Mouse (Mus musculus): ENCODE results near the gene Pax4. TPM values are rescaled to one million over a fixed set of nuclear protein-coding genes. Genes with fewer than 3 reads are reported as not detected.

The Pax4 gene
- polyA plus RNA-seq, 1 experiment from 2014 or later, result 0.26 TPM

DNA sequence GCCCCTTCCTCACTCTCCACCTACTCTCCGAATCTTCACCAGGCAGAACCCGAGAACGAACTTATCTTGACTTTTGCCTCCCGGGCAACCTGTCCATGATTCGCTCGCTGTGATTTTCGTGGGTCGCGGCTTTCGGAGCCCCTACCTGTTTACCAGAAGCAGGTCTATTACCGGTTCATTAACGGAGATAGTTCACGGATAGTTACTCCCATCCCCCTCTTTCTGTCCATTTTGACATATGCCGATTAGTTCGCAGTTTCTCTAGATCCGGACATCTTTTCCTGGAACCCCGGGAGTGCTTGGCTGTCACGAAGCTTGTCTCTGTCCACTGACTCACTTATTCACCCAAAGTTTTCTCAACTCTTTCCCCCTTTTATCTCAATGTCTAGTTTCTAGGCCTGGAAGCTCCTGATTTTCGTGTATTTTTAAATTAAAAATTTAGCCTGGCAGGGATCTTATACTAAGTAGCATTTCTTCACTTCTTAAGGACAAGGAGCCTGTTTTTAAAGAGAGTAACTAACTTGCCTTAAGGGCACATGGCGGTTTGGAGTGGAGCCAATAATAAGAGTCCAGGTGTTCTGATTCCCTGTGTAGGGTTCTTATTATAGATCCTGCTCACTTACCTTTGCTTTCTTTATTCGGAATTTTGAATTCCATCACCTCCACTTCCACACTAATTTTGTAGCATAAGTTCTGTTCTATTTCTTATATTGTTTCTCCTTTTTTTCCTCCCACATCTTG is 31.8 kb upstream of the Pax4 start:
- Histone ChIP-seq H3K9ac (ENCODE audit: low read depth, low read length) (peak overlapping the region; percentile 90), H3K27me3 (replicated peaks; ENCODE audit: control insufficient read depth, insufficient read depth, low read length) (no peaks in the 10 kb centered on the region), H3K4me2 (peak overlapping the region; percentile 70), H3K27ac (ENCODE audit: low read depth, low read length) (peak overlapping the region; percentile 86), H3K36me3 (ENCODE audit: control insufficient read depth, insufficient read depth, low read length) (peaks cover 7% of the 10 kb centered on the region; the same call in 1 of the 2 replicates), H3K4me3 (ENCODE audit: low read depth, low read length) (peak overlapping the region; percentile 88), H3K9me3 (ENCODE audit: control insufficient read depth, low read length) (no peaks in the 10 kb centered on the region), H3K4me1 (replicated peaks; ENCODE audit: control insufficient read depth, insufficient read depth, low read length) (peaks cover 32% of the 10 kb centered on the region)
- ATAC-seq (replicated peaks; ENCODE audit: low FRiP score), result no peak
- DNase-seq (ENCODE audit: low spot score), result no peak
- 5% methylated on average over 21 of the region's 21 CpGs for WGBS

DNA sequence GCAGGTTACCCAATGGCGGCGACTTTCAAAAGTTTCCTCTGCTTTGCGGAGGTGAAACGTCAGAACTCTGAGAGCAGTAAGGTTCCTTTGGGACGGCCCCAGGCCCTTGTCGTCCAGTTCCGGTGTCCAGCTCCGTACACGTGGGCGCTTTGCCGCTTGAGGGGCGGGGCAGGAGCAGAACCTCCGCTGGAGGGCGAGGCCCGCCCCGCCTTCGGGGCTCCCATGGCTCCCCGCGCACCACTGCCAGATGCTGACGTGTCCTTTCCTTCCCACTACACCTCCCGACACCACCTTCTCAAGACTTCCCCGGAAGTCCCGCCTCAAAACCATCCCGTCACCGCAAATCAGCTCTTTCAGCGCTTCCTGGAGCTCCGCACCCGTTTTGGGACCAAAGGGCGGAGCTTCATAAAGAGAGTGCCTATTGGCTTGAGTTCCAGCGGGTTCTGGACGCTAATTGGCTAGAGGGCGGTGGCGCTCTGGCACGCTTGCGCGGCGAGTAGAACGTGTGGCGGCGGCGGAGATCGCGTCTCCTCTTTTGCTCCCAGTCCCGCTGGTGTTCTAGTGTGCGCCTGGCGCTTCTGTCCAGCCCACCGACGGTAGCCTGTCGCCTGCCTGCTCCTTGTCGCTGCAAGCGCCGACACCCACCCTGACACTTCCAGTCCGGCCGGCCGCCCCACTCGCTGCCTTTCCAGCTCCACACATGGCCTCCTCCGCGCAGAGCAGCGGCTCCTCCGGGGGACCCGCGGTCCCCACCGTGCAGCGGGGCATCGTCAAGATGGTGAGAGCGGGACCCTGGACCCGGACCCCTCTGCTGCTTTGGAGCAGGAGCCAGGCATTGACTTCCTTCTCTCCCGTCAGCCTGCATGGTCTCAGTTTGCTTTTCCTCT is 31.0 kb upstream of the Pax4 start:
- peak; percentile 98 for ATAC-seq (replicated peaks; ENCODE audit: low FRiP score)
- Histone ChIP-seq H3K27ac (ENCODE audit: low read depth, low read length) (peak overlapping the region; percentile 86), H3K9ac (ENCODE audit: low read depth, low read length) (peak overlapping the region; percentile 90), H3K9me3 (ENCODE audit: control insufficient read depth, low read length) (no peaks in the 10 kb centered on the region), H3K4me2 (peak overlapping the region; percentile 94), H3K4me3 (ENCODE audit: low read depth, low read length) (peak overlapping the region; percentile 88), H3K36me3 (ENCODE audit: control insufficient read depth, insufficient read depth, low read length) (peaks cover 7% of the 10 kb centered on the region; the same call in 1 of the 2 replicates), H3K4me1 (replicated peaks; ENCODE audit: control insufficient read depth, insufficient read depth, low read length) (peaks cover 28% of the 10 kb centered on the region), H3K27me3 (replicated peaks; ENCODE audit: control insufficient read depth, insufficient read depth, low read length) (no peaks in the 10 kb centered on the region)
- 0% methylated on average over 68 of the region's 68 CpGs for WGBS
- peak; percentile 95 for DNase-seq (ENCODE audit: low spot score)

DNA sequence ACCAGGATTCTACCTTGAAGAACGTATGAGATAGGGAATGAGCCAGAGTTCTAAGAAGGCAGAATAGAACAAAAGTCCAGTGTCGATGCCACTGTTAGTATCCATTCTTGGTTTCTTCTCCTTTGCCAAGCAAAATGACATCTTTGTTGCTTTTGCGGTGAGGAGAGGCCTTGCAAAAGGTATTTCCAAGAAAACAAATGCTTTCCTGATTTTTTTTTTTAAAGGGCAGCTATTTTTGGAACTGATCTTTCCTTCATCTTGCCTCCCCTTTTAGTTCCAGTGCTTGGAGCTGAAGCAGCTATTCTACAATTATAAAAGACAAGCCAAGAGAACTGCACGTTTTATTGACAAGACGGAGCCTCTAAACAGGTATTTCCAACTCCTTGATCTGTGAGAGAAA is 25.7 kb upstream of the Pax4 start, which contains the start of gene Snd1:
Gene Snd1 (plus strand): TSS at position 301 of the 400 bp plus-strand sequence.
- no peaks in the 10 kb centered on the region for H3K9me3 ChIP-seq (ENCODE audit: control insufficient read depth, low read length)
- H3K9ac ChIP-seq (ENCODE audit: low read depth, low read length), result no peak within 1 kb of the TSS
- no peak for ATAC-seq (replicated peaks; ENCODE audit: low FRiP score)
- no peaks in the 10 kb centered on the region; the same call in 1 of the 2 replicates for H3K4me1 ChIP-seq (replicated peaks; ENCODE audit: control insufficient read depth, insufficient read depth, low read length)
- H3K27me3 ChIP-seq (replicated peaks; ENCODE audit: control insufficient read depth, insufficient read depth, low read length), result no peaks in the 10 kb centered on the region
- no peaks in the 10 kb centered on the region for H3K36me3 ChIP-seq (ENCODE audit: control insufficient read depth, insufficient read depth, low read length)
- no peak within 1 kb of the TSS for H3K4me2 ChIP-seq
- H3K27ac ChIP-seq (ENCODE audit: low read depth, low read length), result no peak within 1 kb of the TSS
- no peak for DNase-seq (ENCODE audit: low spot score)
- WGBS, result 85% methylated on average over 5 of the region's 5 CpGs
- H3K4me3 ChIP-seq (ENCODE audit: low read depth, low read length), result no peak within 1 kb of the TSS

DNA sequence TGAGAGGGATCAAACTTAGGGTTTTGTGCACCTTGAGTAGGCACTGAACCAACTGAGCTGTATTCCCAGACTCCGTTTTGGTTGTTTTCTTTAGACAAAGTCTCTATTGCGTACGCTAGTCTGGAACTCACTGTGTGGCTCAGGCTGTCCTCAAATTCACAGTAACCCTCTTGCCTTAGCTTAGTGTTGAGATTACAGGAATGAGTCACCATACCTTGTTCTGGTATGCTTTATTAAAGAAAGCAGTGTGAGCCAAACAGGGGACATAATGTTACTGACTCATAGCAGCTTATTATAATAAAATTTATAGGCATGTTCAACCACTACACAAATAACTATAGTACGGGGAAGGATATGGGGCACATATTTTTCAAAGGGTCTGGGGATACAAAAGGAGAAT is 25.1 kb upstream of the Pax4 start:
- Histone ChIP-seq H3K9ac (ENCODE audit: low read depth, low read length) (no peak overlapping the region), H3K27me3 (replicated peaks; ENCODE audit: control insufficient read depth, insufficient read depth, low read length) (no peaks in the 10 kb centered on the region), H3K4me3 (ENCODE audit: low read depth, low read length) (no peak overlapping the region), H3K9me3 (ENCODE audit: control insufficient read depth, low read length) (no peaks in the 10 kb centered on the region), H3K27ac (ENCODE audit: low read depth, low read length) (no peak overlapping the region), H3K4me1 (replicated peaks; ENCODE audit: control insufficient read depth, insufficient read depth, low read length) (no peaks in the 10 kb centered on the region; the same call in 1 of the 2 replicates), H3K36me3 (ENCODE audit: control insufficient read depth, insufficient read depth, low read length) (no peaks in the 10 kb centered on the region), H3K4me2 (no peak overlapping the region)
- 86% methylated on average over 4 of the region's 4 CpGs for WGBS
- ATAC-seq (replicated peaks; ENCODE audit: low FRiP score) (no peak), DNase-seq (ENCODE audit: low spot score) (no peak)

DNA sequence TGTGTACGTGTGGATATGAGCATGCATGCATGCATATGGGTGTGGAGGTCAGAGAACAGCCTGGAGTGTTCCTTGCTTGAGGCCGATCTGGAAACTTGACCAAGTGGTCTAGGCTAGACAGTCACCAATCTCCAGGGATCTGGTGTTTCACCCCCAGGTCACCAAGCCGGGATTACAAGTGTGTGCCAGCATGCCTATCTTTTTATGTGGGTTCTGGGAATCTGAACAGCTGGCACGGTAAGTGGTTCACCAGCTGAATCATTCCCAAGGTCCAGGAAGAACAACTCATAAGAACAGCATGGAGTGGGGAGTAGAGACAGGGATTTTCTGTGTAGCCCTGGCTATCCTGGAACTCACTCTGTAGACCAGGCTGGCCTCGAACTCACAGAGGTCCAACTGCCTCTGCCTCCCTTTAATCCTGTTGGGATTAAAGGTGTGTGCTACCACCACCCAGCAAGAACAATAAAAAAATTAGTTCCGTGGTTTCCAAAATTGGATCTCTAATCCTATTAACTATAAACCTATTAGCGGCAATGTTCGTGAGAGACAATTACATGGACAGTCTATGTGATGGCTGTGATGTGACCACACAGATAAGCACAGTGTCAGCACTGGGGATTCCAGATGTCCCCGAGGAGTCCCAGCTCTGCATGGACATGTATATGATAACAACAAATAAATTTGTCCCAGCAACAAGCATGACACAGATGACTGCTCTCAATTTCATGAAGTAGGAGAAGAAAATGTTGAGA is 22.3 kb upstream of the Pax4 start:
- ATAC-seq (replicated peaks; ENCODE audit: low FRiP score), result no peak
- H3K27me3 ChIP-seq (replicated peaks; ENCODE audit: control insufficient read depth, insufficient read depth, low read length), result no peaks in the 10 kb centered on the region
- no peaks in the 10 kb centered on the region for H3K36me3 ChIP-seq (ENCODE audit: control insufficient read depth, insufficient read depth, low read length)
- H3K9me3 ChIP-seq (ENCODE audit: control insufficient read depth, low read length), result no peaks in the 10 kb centered on the region
- no peak overlapping the region for H3K9ac ChIP-seq (ENCODE audit: low read depth, low read length)
- H3K4me3 ChIP-seq (ENCODE audit: low read depth, low read length), result no peak overlapping the region
- no peaks in the 10 kb centered on the region for H3K4me1 ChIP-seq (replicated peaks; ENCODE audit: control insufficient read depth, insufficient read depth, low read length)
- H3K27ac ChIP-seq (ENCODE audit: low read depth, low read length), result no peak overlapping the region
- no peak for DNase-seq (ENCODE audit: low spot score)
- 80% methylated on average over 9 of the region's 9 CpGs for WGBS
- H3K4me2 ChIP-seq, result no peak overlapping the region

DNA sequence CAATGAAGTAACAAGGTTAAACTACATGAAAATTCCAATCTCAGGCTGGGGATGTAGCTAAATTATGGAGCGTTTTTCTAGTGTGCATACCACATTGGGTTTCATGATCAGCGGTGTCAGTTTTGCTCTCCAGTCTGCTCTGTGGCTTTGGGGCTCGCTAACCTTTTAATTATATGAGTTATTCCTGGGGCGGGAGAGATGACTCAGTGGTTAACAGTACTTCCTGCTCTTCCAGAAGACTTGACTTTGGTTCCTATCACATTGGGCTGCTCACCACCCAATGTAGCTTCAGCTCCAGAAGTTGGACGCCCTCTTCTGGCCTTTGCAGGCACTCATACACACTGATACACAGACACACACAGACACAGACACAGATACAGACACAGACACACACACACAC is 21.5 kb upstream of the Pax4 start:
- DNase-seq (ENCODE audit: low spot score) (no peak), ATAC-seq (replicated peaks; ENCODE audit: low FRiP score) (no peak)
- Histone ChIP-seq H3K36me3 (ENCODE audit: control insufficient read depth, insufficient read depth, low read length) (no peaks in the 10 kb centered on the region), H3K27me3 (replicated peaks; ENCODE audit: control insufficient read depth, insufficient read depth, low read length) (no peaks in the 10 kb centered on the region), H3K9me3 (ENCODE audit: control insufficient read depth, low read length) (no peaks in the 10 kb centered on the region), H3K4me1 (replicated peaks; ENCODE audit: control insufficient read depth, insufficient read depth, low read length) (no peaks in the 10 kb centered on the region), H3K4me2 (no peak overlapping the region), H3K27ac (ENCODE audit: low read depth, low read length) (no peak overlapping the region), H3K4me3 (ENCODE audit: low read depth, low read length) (no peak overlapping the region), H3K9ac (ENCODE audit: low read depth, low read length) (no peak overlapping the region)
- WGBS, result 76% methylated on average over 5 of the region's 5 CpGs

DNA sequence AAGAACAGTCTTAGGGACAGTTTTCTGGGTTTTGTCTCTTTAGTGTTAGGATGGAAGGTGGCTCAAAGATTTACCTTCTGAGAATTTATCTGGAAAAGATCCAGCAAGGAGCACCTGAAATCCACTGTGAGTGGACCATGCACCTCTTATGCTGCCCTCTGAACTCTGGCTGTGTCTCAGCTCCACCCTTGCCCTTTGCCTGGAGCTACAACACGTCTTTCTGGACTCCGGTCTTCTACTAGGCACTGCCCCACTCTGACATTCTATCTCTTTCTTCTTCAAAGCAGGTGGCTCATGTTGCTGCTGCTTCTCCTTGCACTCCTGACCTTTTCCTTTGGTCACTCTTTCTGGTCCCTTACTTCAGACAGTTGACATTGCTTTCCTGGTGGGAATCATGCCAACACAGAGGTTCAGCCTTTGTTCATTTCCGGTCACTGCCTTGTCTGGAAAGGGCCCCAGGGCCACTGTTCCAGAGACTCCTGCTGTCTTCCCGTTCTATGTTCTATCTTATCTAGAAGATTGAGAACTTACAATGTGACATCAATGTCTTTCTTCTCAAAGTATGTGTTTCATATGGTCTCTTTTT is 21.0 kb upstream of the Pax4 start:
- Histone ChIP-seq H3K4me1 (replicated peaks; ENCODE audit: control insufficient read depth, insufficient read depth, low read length) (no peaks in the 10 kb centered on the region), H3K4me2 (no peak overlapping the region), H3K36me3 (ENCODE audit: control insufficient read depth, insufficient read depth, low read length) (no peaks in the 10 kb centered on the region), H3K9ac (ENCODE audit: low read depth, low read length) (no peak overlapping the region), H3K4me3 (ENCODE audit: low read depth, low read length) (no peak overlapping the region), H3K9me3 (ENCODE audit: control insufficient read depth, low read length) (no peaks in the 10 kb centered on the region), H3K27ac (ENCODE audit: low read depth, low read length) (no peak overlapping the region), H3K27me3 (replicated peaks; ENCODE audit: control insufficient read depth, insufficient read depth, low read length) (no peaks in the 10 kb centered on the region)
- no peak for ATAC-seq (replicated peaks; ENCODE audit: low FRiP score)
- WGBS, result 68% methylated on average over 4 of the region's 4 CpGs
- DNase-seq (ENCODE audit: low spot score), result no peak

DNA sequence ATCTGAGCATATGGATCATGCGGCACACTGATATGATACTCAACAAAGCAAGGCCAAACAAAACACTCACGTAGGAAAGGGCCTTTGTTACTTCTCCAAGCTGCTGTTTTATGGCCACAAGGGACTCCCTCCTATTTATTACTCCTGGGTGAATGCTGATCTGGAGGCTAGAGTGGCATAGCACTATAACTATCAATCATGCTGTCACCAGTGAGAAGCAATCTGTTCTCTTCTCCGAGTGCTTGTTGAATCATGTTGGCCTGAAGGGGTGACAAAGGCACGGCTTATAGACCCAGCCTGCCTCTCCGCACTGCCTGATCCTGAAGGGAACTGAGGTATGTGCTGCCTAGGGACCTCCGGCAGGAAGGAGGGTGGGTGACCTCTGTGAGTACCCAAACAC is 15.5 kb upstream of the Pax4 start:
- no peak overlapping the region for H3K4me3 ChIP-seq (ENCODE audit: low read depth, low read length)
- H3K4me2 ChIP-seq, result no peak overlapping the region
- no peaks in the 10 kb centered on the region for H3K36me3 ChIP-seq (ENCODE audit: control insufficient read depth, insufficient read depth, low read length)
- H3K9ac ChIP-seq (ENCODE audit: low read depth, low read length), result no peak overlapping the region
- no peak for ATAC-seq (replicated peaks; ENCODE audit: low FRiP score)
- DNase-seq (ENCODE audit: low spot score), result no peak
- no peaks in the 10 kb centered on the region for H3K27me3 ChIP-seq (replicated peaks; ENCODE audit: control insufficient read depth, insufficient read depth, low read length)
- 60% methylated on average over 6 of the region's 6 CpGs for WGBS
- no peak overlapping the region for H3K27ac ChIP-seq (ENCODE audit: low read depth, low read length)
- H3K9me3 ChIP-seq (ENCODE audit: control insufficient read depth, low read length), result no peaks in the 10 kb centered on the region
- H3K4me1 ChIP-seq (replicated peaks; ENCODE audit: control insufficient read depth, insufficient read depth, low read length), result no peaks in the 10 kb centered on the region

Data from liver, embryonic 11.5 days (tissue).